Mouse (Mus musculus): Measurements from ENCODE around the gene Taok3.

DNA sequence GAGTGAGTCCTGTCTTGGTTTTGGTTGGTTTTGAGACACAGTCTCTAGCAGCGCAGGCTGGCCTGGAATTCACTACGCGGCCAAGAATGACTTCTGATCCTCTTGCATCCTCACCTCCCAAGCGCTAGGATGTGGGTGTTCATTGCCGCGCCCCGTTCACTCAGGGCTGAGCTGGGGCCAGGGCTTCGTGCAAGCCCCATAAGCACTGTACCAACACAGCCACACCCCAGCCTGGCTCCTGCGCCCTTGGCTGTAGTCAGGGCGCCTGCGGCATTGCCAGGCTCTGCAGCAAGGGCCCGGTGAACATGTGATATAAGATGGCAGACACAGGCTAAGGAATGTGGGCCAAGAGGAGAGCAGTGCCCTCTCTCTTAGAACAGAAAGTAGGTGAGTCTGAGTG is 149.5 kb downstream of the Taok3 start:
- TF ChIP-seq GATA1 (IDR thresholded peaks at IDR 0.05; ENCODE audit: low read length) (no peak), TAL1 (IDR thresholded peaks at IDR 0.05; ENCODE audit: low read length) (no peak)
